Mouse (Mus musculus): ENCODE results near the gene Pp2d1.

Gene Pp2d1

DNA sequence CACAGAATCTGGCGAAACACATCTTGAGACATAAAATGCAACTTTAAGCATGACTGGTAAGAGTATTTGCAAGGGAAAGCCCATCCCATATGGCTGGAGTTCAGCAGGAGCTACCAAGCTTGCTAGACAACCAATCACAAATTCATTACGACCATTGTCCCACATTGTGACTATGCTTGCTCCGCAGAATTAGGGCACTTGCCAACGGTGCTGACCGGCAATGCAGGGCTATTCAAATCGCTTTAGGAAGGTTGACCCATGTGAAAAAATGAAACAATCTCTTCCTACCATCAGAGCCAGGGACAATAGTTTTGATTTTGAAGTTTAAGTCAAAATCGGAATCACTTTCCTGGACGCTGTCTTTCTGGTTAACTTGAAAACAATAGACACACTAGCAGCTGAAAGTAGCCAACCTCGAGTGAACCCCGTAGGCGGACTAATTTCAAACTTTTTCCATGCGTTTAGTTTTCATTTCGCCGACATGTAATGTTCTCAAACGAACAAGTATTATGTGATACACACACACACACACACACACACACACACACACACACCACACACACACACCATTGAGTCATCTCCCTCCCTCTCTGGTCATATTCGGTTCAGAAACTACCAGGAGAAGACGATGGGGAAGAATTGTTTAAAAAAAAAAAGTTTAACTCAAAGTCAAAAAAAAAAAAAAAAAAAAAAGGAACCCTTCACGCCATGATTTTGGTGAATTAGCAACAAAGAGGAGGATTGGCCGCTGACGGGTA is 27.1 kb upstream of the Pp2d1 start, which contains the start of gene Kat2b:
TSS of gene Kat2b (plus strand) at position 701 of the 758 bp plus-strand sequence.
- no peak for ATAC-seq (ENCODE audit: low TSS enrichment)

DNA sequence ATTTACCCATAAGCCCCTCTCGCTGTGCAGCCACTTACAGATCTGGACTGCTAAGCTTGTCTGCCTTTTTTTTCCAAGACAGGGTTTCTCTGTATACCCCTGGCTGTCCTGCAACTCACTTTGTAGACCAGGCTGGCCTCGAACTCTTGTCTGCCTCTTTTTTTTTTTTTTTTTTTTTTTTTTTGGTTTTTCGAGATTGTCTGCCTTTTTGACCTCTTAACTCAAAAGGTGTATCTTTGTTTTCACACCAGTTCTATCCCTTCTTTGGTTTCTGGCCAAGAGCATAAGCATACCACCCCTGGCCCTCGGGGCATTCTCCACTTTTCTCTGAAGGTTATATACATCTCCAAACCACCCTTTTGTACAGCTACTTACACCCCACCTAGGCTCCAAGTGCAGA is 25.6 kb upstream of the Pp2d1 start:
- ATAC-seq (ENCODE audit: low TSS enrichment): no peak

- no peak for ATAC-seq (ENCODE audit: low TSS enrichment)
Observed at GRCm38 (mm10) chr17:53561458-53562029, 22.3 kb upstream of the Pp2d1 start.

DNA sequence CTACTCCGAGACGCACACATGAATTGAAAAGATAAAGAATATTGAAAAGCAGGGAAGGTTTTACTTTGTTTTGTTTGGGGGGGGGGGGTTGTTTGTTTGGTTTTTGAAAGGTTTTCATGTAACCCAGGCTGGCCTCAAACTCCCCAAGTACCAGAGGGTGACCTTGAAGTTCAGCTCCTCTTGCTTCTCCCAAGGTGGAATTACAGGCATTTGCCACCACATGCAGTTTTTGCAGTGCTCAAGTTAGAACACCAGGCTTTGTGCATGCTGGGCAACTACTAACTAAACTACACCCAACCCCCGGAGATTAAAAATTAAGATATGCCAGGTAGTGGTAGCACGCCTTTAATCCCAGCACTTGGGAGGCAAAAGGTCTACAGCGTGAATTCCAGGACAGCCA is 20.4 kb upstream of the Pp2d1 start:
- ATAC-seq (ENCODE audit: low TSS enrichment): no peak

GRCm38 (mm10) chr17:53557443-53557842 is 18.2 kb upstream of the Pp2d1 start:
- ATAC-seq (ENCODE audit: low TSS enrichment): no peak

DNA sequence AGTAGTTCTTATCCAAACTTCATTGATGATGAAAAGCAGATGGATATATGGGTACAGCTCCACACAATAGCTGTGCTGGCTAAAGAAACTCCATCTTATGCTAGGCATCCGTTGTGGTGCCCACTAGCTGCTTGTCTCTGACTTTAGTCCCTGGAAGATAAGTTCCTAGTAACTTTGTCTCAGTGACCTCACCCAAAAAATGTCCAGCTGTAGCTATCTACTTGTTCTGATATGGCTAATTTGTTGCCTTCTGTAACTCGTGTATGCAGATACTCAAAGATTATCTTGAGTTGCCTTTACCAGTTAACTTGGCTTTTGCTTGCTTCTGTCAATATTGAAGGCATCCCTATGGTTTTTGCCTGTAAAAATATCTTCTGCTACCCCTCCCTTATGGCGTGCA is 15.6 kb upstream of the Pp2d1 start:
- ATAC-seq (ENCODE audit: low TSS enrichment): no peak

GRCm38 (mm10) chr17:53554088-53554487 is 14.8 kb upstream of the Pp2d1 start:
- ATAC-seq (ENCODE audit: low TSS enrichment): no peak

GRCm38 (mm10) chr17:53551306-53552299 is 12.4 kb upstream of the Pp2d1 start:
- ATAC-seq (ENCODE audit: low TSS enrichment): no peak

GRCm38 (mm10) chr17:53543591-53544324 is 4.5 kb upstream of the Pp2d1 start:
- peak; percentile 91 for ATAC-seq (ENCODE audit: low TSS enrichment)

- no peak for ATAC-seq (ENCODE audit: low TSS enrichment)
Observed at GRCm38 (mm10) chr17:53542536-53542935, 3.3 kb upstream of the Pp2d1 start.

- no peak for ATAC-seq (ENCODE audit: low TSS enrichment)
Observed at GRCm38 (mm10) chr17:53532425-53532824, 6.8 kb downstream of the Pp2d1 start.

DNA sequence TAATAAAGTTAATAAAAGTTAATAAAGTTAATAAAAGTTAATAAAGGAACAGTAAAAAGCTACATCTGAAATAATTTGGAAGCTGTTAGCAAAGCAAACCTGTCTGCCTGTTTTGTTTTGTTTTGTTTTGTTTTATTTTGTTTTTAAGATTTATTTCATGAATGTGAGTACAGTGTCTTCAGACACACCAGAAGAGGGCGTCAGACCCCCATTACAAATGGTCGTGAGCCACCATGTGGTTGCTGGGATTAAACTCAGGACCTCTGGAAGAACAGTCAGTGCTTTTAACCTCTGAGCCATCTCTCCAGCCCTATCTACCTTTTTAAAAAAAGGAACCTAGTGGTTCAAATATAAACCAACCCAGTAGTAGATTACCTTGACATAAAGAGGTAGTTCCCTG is 8.1 kb downstream of the Pp2d1 start:
- ATAC-seq (ENCODE audit: low TSS enrichment): no peak

DNA sequence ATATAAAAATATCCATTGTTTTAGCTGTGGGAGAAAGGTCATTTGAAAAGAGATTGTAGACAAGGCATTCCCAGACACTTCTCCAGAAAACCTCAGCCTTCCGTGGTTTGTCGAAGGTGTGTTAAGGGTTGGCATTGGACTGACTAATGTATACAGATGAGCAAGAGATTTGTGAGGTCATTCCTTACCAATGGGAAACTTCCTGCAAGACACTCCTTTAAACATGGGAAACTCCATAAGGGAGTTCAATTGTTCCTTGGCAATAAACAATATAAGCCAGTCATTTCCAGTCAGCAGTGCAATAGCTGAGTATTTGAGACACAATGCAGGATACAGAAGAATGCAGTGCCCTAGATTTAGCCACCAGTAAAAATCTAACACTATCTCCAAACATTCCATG is 11.2 kb downstream of the Pp2d1 start:
- no peak for ATAC-seq (ENCODE audit: low TSS enrichment)

DNA sequence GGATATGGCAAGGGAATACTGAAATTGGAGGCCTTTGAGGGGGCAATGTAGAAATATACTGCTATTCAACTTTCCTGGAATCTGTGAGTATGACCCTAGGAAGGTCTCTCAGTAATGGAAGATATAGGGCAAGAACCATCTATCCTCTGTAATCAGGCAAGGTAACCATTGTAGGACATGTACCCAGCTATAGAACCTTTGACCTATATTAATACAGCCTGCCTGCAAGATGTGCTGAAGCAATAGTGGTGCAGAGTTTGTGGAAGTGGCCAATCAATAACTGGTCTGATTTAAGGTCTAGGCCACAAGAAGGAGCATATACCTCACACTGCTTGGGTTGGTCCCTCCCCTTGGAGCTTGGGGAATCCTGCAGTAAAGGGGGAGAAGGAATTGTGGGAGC is 18.7 kb downstream of the Pp2d1 start:
- no peak for ATAC-seq (ENCODE audit: low TSS enrichment)

GRCm38 (mm10) chr17:53519364-53519763 is 19.9 kb downstream of the Pp2d1 start:
- no peak for ATAC-seq (ENCODE audit: low TSS enrichment)

- peak; percentile 80 for ATAC-seq (ENCODE audit: low TSS enrichment)
Observed at GRCm38 (mm10) chr17:53512311-53512951, 26.8 kb downstream of the Pp2d1 start.

DNA sequence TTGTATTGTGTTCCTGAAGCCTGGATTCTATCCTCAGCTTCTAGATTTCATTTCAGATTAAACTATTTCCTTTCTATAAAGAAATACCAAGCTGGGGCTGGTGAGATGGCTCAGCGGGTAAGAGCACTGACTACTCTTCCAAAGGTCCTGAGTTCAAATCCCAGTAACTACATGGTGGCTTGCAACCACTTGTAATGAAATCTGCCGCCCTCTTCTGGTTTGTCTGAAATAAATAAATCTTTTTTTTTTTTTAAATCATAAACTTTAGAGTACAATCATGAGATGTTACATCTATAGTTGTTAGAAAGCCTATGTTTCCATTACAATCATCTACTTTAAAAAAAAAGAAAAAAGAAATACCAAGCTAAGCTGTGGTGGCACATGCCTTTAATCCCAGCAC is 36.3 kb downstream of the Pp2d1 start:
- ATAC-seq (ENCODE audit: low TSS enrichment): no peak

DNA sequence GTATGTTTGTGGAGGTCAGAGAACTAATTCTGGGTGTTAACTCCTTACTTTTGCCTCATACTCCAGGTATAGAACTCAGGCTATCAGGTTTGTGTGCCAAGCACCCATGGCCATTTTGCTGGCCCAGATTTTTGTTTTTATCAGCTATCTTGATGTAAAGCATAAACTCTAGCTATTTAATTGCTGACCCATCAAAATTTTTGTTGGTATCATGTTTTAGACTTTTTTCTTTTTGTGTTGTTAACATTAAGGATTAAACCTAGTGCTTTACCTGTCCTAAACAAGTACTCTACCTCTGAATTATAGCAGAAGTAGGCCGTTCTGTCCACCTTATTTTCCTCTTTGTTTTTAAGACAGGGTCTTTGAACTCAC is 50.3 kb downstream of the Pp2d1 start:
- ATAC-seq (ENCODE audit: low TSS enrichment): no peak

- no peak for ATAC-seq (ENCODE audit: low TSS enrichment)
Observed at GRCm38 (mm10) chr17:53488291-53489006, 50.8 kb downstream of the Pp2d1 start.

DNA sequence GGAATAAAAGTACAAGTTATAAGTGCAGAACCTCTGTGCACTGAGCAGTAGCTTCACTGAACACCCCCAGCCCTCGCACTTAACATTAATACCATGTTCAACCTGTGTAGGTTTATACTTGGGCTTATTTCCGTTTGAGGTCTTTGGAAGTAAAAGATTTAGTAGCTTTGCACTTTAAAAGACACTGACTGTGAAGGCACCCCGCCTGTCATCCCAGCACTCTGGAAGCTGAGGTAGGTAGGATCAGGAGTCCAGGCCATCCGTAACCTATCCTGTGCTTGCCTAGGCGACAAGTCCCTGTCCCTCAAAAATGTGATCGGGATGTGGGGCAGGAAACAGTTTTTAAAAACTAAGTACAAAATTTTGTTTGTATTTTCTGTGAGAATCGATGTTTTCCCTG is 58.8 kb downstream of the Pp2d1 start:
- ATAC-seq (ENCODE audit: low TSS enrichment): no peak

GRCm38 (mm10) chr17:53479604-53480041 is 59.6 kb downstream of the Pp2d1 start:
- ATAC-seq (ENCODE audit: low TSS enrichment): peak; percentile 60
